Mouse (Mus musculus): ENCODE measurements at regions not wholly inside any gene's neighbourhood (a gene's known extent, or its start where the extent isn't known, plus 50 kb on each side); places are given as distances from the start of the nearest gene placed in this dataset.

GRCm38 (mm10) chr1:159034952-159035351 lies 54.7 kb upstream of the Pappa2 start:
- no peak for DNase-seq (ENCODE audit: low spot score)

GRCm38 (mm10) chr1:159036371-159036770 lies 56.1 kb upstream of the Pappa2 start:
- no peak for DNase-seq (ENCODE audit: low spot score)

- no peak for DNase-seq (ENCODE audit: low spot score)
These were observed 65.6 kb upstream of the Pappa2 start for GRCm38 (mm10) chr1:159045870-159046385.

GRCm38 (mm10) chr1:159065024-159065423 lies 84.7 kb upstream of the Pappa2 start:
- DNase-seq (ENCODE audit: low spot score): no peak

GRCm38 (mm10) chr1:159099205-159099604 lies 118.9 kb upstream of the Pappa2 start:
- DNase-seq (ENCODE audit: low spot score): no peak

- DNase-seq (ENCODE audit: low spot score): no peak
These were observed 109.9 kb upstream of the Cop1 start for GRCm38 (mm10) chr1:159122201-159122600.

- no peak for DNase-seq (ENCODE audit: low spot score)
These were observed 107.2 kb upstream of the Cop1 start for GRCm38 (mm10) chr1:159124874-159125273.

- DNase-seq (ENCODE audit: low spot score): peak; percentile 56
These were observed 96.8 kb upstream of the Cop1 start for GRCm38 (mm10) chr1:159135301-159135700.

- no peak for DNase-seq (ENCODE audit: low spot score)
These were observed 84.2 kb upstream of the Cop1 start for GRCm38 (mm10) chr1:159147788-159148497.

- DNase-seq (ENCODE audit: low spot score): no peak
These were observed 83.5 kb upstream of the Cop1 start for GRCm38 (mm10) chr1:159148498-159149187.

GRCm38 (mm10) chr1:159149207-159149606 lies 82.9 kb upstream of the Cop1 start:
- DNase-seq (ENCODE audit: low spot score): no peak

- DNase-seq (ENCODE audit: low spot score): no peak
These were observed 82.4 kb upstream of the Cop1 start for GRCm38 (mm10) chr1:159149721-159150120.

- DNase-seq (ENCODE audit: low spot score): no peak
These were observed 81.8 kb upstream of the Cop1 start for GRCm38 (mm10) chr1:159150351-159150750.

- DNase-seq (ENCODE audit: low spot score): no peak
These were observed 75.7 kb upstream of the Cop1 start for GRCm38 (mm10) chr1:159156428-159156827.

GRCm38 (mm10) chr1:159160035-159160960 lies 71.8 kb upstream of the Cop1 start:
- no peak for DNase-seq (ENCODE audit: low spot score)

GRCm38 (mm10) chr1:159163113-159163885 lies 68.8 kb upstream of the Cop1 start:
- no peak for DNase-seq (ENCODE audit: low spot score)

- DNase-seq (ENCODE audit: low spot score): no peak
These were observed 50.1 kb upstream of the Cop1 start for GRCm38 (mm10) chr1:159182031-159182430.

All from ovary, postnatal 10 days (tissue).